Mouse (Mus musculus) spleen, adult 2 months (tissue): ENCODE measurements at regions not wholly inside any gene's neighbourhood (a gene's known extent, or its start where the extent isn't known, plus 50 kb on each side); places are given as distances from the start of the nearest gene placed in this dataset.
"Not testable (repeated sequence)": the region's sequence is repeated elsewhere in the genome, so short reads cannot be mapped to it uniquely, and the experiment has no call there.

Experiments
- DNase-seq, 2 experiments: peaks; one replicate each; pipeline versions ENCODE4 v3.0.0 to v3.0.0-alpha.2; 2012 to 2021; ENCODE audit warnings: low spot score in 2 of 2, low read depth in 1 of 2
- H3K27ac ChIP-seq: fragments of 200-500 bp; 2 replicates; pipeline ENCODE4 v1.5.1; 2012; ENCODE audit warnings: low read length, inconsistent platforms; ENCODE audit not compliant: insufficient read depth
- H3K27me3 ChIP-seq: fragments of 200-500 bp; 2 replicates; pipeline ENCODE4 v1.6.1; 2012; ENCODE audit warnings: mild to moderate bottlenecking, moderate library complexity, low read length, inconsistent platforms; ENCODE audit not compliant: control insufficient read depth, insufficient read depth
- H3K36me3 ChIP-seq: fragments of 200-500 bp; 2 replicates; pipeline ENCODE4 v1.6.1; 2012; ENCODE audit warnings: mild to moderate bottlenecking, low read length, inconsistent platforms; ENCODE audit not compliant: control insufficient read depth, insufficient read depth
- H3K4me1 ChIP-seq: fragments of 200-500 bp; 2 replicates; pipeline ENCODE4 v1.6.1; 2011; ENCODE audit warnings: inconsistent platforms; ENCODE audit not compliant: control insufficient read depth, insufficient read depth, insufficient read length
- H3K4me3 ChIP-seq: fragments of 200-500 bp; 2 replicates; pipeline ENCODE4 v1.5.1; 2011; ENCODE audit warnings: mild to moderate bottlenecking, inconsistent platforms; ENCODE audit not compliant: insufficient read depth, insufficient read length; ENCODE audit errors: extremely low read depth
- CTCF ChIP-seq: fragments of 200-500 bp; IDR thresholded peaks from 2 replicates; pipeline ENCODE4 v1.5.1; 2011; ENCODE audit warnings: mild to moderate bottlenecking, inconsistent platforms; ENCODE audit not compliant: insufficient read depth, insufficient read length, insufficient replicate concordance; ENCODE audit errors: extremely low read depth
- POLR2A ChIP-seq: fragments of 200-500 bp; IDR thresholded peaks from 2 replicates; pipeline ENCODE4 v1.6.1; 2011; ENCODE audit warnings: low read depth, low read length, inconsistent platforms
- WGBS: fragments of 180-500 bp; shearing (Covaris S2); methylation state at CpG from one replicate; pipeline ENCODE4 v1.1.7; 2018; 5-methylcytosine and 5-hydroxymethylcytosine counted together

DNA sequence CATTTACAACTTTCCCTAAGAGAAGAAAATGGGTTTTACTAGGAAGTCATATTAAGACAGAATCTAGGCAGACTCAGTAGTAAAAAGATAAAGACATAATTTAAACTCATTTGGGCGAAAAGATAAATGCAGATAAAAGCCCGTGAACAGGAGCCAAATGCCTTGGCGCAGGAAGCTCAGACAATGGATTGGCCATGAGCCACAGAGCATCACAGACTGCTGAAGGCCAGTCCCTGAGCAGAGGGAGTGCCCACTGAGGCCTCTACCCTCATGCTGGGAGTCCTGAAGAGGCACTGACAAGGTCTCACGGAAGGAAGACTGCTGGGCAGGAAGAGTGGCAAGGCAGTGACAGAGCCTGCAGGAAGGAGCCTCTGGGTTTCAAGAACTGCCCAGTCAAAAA is 136.0 kb upstream of the Ttc29 start:
- WGBS = 32% methylated on average over 4 of the region's 4 CpGs
- H3K27ac ChIP-seq = no peak overlapping the region
- no peaks in the 10 kb centered on the region for H3K27me3 ChIP-seq
- no peaks in the 10 kb centered on the region for H3K4me1 ChIP-seq
- no peak for DNase-seq
- no peaks in the 10 kb centered on the region for H3K36me3 ChIP-seq
- TF ChIP-seq POLR2A = no peak
- no peak for TF ChIP-seq CTCF
- no peak overlapping the region for H3K4me3 ChIP-seq

DNA sequence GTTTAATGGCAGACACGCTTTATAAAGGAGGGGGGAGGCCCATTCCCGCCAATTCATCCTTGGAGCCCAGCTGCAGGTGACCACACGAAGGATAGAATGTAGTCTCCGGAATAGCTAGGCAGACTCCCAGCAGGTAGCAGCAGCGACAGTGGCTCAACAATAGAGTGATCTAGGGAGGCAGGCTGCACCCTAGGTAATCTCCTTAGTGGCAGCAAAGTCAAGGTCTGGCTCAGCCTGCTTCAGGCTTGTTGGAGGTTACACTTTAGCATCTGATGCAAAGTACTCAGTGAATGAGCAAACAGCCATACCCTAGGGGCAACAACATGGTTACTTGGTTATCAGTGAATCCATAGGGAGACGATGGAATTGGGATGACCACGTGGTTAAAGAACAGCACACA is 131.7 kb upstream of the Ttc29 start:
- not testable (repeated sequence) for H3K36me3 ChIP-seq, H3K4me1 ChIP-seq, H3K27me3 ChIP-seq, H3K4me3 ChIP-seq, DNase-seq, H3K27ac ChIP-seq
- WGBS = 83% methylated on average over 7 of the region's 7 CpGs

- no peak overlapping the region for H3K27ac ChIP-seq
- no peaks in the 10 kb centered on the region for H3K36me3 ChIP-seq
- WGBS = 71% methylated on average over 2 of the region's 2 CpGs
- no peaks in the 10 kb centered on the region for H3K4me1 ChIP-seq
- DNase-seq = no peak
- H3K27me3 ChIP-seq = no peaks in the 10 kb centered on the region
- no peak overlapping the region for H3K4me3 ChIP-seq
- no peak for TF ChIP-seq CTCF
- TF ChIP-seq POLR2A = no peak
These were observed 130.1 kb upstream of the Ttc29 start for GRCm38 (mm10) chr8:78083012-78083411.

DNA sequence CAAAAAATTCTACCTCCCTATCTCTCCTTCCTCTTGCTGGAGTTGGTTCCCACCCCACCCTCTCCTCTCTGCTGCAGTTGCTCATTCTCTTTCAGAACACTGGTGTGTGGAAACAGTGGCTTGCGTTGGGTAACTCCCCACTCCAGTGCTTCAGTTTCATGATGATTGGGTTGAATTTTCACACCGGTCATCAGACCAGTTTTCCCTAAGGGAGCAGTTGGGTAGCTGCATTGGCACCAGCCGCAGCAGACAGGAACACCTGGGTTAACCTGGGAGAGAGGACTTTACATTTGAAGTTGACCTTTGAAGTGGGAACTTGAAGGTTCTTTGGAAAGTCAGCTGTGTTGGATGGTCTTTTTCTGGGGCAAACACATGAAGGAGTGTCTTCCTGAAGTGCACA is 126.7 kb upstream of the Ttc29 start:
- Histone ChIP-seq H3K4me1 (no peaks in the 10 kb centered on the region), H3K27me3 (no peaks in the 10 kb centered on the region), H3K4me3 (no peak overlapping the region), H3K27ac (no peak overlapping the region), H3K36me3 (no peaks in the 10 kb centered on the region)
- no peak for TF ChIP-seq POLR2A
- TF ChIP-seq CTCF = no peak
- DNase-seq = no peak
- WGBS = 93% methylated on average over 3 of the region's 3 CpGs

GRCm38 (mm10) chr8:78090382-78091122 is 122.5 kb upstream of the Ttc29 start:
- no peak overlapping the region for H3K27ac ChIP-seq
- WGBS = 83% methylated on average over 9 of the region's 9 CpGs
- no peaks in the 10 kb centered on the region for H3K27me3 ChIP-seq
- H3K4me3 ChIP-seq = no peak overlapping the region
- no peaks in the 10 kb centered on the region for H3K36me3 ChIP-seq
- TF ChIP-seq POLR2A (no peak), CTCF (no peak)
- no peak for DNase-seq
- no peaks in the 10 kb centered on the region for H3K4me1 ChIP-seq

DNA sequence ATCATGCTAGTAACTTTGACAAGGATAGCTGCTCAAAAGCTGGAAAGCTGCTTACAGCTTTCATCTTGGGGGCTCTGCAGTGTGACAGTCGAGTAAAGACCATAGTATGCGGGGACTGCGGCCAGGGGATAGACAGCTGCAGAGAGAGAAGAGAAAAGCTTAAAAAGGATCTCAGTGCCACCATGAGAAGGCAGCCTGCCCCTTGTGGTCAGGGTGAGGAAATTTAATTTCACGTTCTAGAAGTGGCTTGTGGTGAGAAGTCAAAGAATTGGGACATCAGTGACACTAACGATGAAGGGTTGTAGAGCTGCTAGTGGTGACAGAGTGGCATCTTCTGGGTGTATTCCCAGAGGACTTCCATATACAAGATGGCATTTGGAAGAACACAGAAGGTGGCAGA is 116.7 kb upstream of the Ttc29 start:
- no peak overlapping the region for H3K4me3 ChIP-seq
- no peak for DNase-seq
- no peaks in the 10 kb centered on the region for H3K4me1 ChIP-seq
- no peaks in the 10 kb centered on the region for H3K36me3 ChIP-seq
- H3K27ac ChIP-seq = no peak overlapping the region
- 44% methylated on average over 5 of the region's 5 CpGs for WGBS
- H3K27me3 ChIP-seq = no peaks in the 10 kb centered on the region
- no peak for TF ChIP-seq CTCF
- no peak for TF ChIP-seq POLR2A

DNA sequence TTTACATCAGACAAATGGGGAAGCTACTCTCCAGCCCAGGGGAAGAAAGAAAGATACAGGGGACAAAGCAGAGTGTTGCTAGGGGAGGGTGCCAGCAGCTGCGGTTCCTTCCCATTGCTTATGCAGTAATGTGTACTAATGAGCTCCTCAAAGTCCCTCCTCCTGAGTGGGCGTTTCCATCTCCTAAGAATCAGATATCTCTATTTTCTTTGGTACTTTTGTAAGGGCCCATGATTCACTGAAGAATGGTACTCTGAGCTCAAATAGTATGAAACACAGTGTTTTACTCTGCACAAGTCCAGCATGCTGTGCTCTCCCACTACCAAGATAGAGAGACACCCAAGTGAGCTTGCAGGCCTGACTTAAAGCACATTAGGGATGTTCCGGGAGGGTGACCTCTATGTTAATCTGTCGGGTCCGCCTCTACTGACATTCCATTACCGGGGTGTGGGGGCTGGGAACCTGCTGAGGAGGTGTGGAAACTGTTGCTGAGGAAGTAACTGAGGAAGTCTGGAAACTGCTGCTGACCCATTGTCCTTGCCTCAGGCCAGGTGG is 114.8 kb upstream of the Ttc29 start:
- no peak overlapping the region for H3K4me3 ChIP-seq
- DNase-seq = no peak
- no peak for TF ChIP-seq POLR2A
- no peak for TF ChIP-seq CTCF
- H3K36me3 ChIP-seq = no peaks in the 10 kb centered on the region
- 69% methylated on average over 6 of the region's 6 CpGs for WGBS
- H3K4me1 ChIP-seq = no peaks in the 10 kb centered on the region
- no peak overlapping the region for H3K27ac ChIP-seq
- no peaks in the 10 kb centered on the region for H3K27me3 ChIP-seq
